Mouse (Mus musculus) lung, postnatal 0 days (tissue): ENCODE data around the gene Ppp1r37.

ENCODE experiments used
- CTCF ChIP-seq: IDR thresholded peaks from 2 replicates; pipeline ENCODE4 v1.5.1; 2016; ENCODE audit warnings: antibody characterized with exemption, mild to moderate bottlenecking
- EP300 ChIP-seq: IDR thresholded peaks from 2 replicates; pipeline ENCODE4 v1.6.1; 2016; ENCODE audit warnings: antibody characterized with exemption, mild to moderate bottlenecking, control low read depth

- TF ChIP-seq EP300 (no peak), CTCF (no peak)
These were observed 4.6 kb downstream of the Ppp1r37 start for GRCm38 (mm10) chr7:19557982-19558900.
